Mouse (Mus musculus) neural tube, embryonic 10.5 days (tissue): ENCODE data around the gene Samd15.

ENCODE experiments used
- DNase-seq: peaks from one replicate; pipeline ENCODE4 v3.0.0-alpha.2; 2017; ENCODE audit warnings: low spot score; ENCODE audit errors: extremely low spot score

The Samd15 gene

GRCm38 (mm10) chr12:87230379-87230895, 30.9 kb downstream of the Samd15 start:
- no peak for DNase-seq

GRCm38 (mm10) chr12:87236882-87237483, 37.5 kb downstream of the Samd15 start:
- DNase-seq: no peak

- DNase-seq: no peak
Measured at GRCm38 (mm10) chr12:87238632-87239031, 39.1 kb downstream of the Samd15 start, which contains the start of gene Noxred1. Noxred1 (minus strand) TSS chr12:87238732.

GRCm38 (mm10) chr12:87250161-87250560, 50.6 kb downstream of the Samd15 start:
- DNase-seq: no peak

- no peak for DNase-seq
Measured at GRCm38 (mm10) chr12:87253878-87254277, 54.4 kb downstream of the Samd15 start.

GRCm38 (mm10) chr12:87256629-87257028, 57.1 kb downstream of the Samd15 start:
- no peak for DNase-seq

GRCm38 (mm10) chr12:87260562-87260961, 61.0 kb downstream of the Samd15 start:
- DNase-seq: no peak
